Mouse (Mus musculus) B cell, adult 2 months (primary cell): ENCODE measurements at regions not wholly inside any gene's neighbourhood (a gene's known extent, or its start where the extent isn't known, plus 50 kb on each side); places are given as distances from the start of the nearest gene placed in this dataset.

Source experiments
- DNase-seq, 2 experiments: peaks; one replicate each; pipeline ENCODE4 v3.0.0; 2022

DNA sequence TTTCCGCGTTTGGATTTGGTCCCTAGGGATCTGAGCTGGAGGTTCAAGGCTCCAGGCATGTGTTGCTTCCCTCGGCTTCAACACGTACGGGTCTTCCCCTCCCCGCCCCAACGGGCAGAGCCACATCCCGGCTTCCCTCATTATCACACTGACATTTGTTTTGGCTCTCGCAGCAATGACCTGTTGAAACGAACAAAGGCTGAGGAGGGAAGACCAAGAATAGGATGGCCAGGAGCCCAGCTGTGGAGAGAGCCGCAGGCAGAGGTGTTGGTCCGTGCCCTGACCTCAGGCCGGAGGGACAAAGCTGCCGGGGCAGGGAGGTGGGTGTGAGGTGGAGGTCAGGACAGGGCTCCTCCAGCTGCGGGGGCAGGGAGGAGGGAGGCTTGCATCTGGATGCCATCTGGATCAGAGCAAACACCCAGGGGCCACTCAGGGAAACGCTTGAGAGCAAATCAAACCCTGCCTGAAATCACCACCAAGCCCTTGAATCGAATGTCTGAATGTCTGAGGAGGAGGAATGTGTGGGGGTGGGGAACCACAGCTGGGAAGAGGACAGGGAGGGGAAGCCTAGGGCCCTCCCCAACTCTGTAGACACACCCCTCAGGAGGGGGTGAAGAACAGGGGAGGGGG lies 145.6 kb downstream of the Vegfa start:
- no peak for DNase-seq

- no peak for DNase-seq
Measured at GRCm38 (mm10) chr17:45885461-45886336, 146.5 kb downstream of the Vegfa start.

DNA sequence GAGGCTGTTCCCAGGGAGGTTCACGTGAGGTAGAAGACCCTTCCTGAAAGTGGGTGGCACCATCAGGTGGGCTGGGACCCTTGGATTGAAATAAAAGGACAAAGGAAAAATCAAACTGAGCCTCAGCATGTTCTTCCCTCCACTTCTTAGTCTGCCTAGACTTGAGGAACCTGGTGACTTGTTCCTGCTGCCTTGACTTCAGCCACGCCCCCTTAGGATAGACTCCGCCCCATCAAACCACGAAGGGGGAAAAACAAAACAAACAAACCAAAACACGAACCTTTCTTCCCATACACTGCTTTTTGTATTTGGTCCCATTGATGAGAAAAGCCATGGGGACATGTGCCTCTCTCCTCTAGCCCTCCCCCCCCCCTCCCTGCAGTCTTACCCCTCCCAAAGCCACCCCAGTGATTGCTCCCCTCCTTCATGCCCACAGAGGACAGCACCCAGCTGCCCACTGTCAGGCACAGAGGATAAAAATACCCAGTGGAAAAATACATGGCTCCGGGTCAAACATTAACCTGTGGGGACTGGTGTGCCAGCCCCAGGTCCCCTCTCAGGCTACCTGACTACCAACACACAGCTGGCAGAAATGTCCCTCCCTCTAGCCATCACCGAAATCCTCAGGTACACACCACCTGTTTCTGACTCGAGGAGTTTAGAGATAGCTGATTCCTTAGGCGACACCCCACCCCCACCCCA lies 148.0 kb downstream of the Vegfa start:
- DNase-seq = no peak

GRCm38 (mm10) chr17:45882682-45883081 lies 149.0 kb upstream of the 1600014C23Rik start:
- DNase-seq = no peak

DNA sequence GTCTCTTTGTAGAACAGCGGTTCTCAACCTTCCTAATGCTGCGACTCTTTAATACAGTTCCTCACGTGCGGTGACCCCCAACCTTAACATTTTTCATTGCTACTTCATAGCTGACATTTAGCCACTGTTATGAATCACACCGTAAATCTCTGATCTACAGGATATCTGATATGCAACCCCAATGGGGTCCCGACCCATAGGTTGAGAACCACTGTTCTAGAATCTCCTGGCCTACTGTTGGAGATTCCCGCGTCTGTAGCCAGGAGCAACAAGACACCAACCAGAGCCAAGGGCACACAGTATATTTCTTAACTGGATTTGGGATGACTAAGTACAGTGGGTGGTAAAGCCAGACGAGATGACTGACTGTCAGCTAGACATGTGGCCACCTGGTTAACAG lies 147.6 kb upstream of the 1600014C23Rik start:
- DNase-seq = no peak

DNA sequence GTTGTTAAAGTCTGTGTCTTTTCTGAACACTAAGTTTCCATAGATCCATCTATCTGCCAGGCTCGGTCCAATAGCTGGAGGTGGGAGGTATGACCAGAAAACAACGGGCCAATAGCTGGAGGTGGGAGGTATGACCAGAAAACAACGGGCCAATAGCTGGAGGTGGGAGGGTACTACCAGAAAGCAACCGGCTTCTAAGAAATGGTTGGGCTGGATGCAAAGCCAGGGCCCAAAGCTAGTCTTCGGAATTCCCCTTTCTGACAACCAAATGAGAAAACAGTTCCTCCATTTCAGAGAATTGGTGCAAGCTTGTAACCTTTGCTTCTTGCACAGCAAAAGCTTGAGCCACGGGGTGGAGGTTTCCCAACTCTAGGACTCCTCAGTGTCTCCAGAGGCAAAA lies 147.1 kb upstream of the 1600014C23Rik start:
- no peak for DNase-seq

DNA sequence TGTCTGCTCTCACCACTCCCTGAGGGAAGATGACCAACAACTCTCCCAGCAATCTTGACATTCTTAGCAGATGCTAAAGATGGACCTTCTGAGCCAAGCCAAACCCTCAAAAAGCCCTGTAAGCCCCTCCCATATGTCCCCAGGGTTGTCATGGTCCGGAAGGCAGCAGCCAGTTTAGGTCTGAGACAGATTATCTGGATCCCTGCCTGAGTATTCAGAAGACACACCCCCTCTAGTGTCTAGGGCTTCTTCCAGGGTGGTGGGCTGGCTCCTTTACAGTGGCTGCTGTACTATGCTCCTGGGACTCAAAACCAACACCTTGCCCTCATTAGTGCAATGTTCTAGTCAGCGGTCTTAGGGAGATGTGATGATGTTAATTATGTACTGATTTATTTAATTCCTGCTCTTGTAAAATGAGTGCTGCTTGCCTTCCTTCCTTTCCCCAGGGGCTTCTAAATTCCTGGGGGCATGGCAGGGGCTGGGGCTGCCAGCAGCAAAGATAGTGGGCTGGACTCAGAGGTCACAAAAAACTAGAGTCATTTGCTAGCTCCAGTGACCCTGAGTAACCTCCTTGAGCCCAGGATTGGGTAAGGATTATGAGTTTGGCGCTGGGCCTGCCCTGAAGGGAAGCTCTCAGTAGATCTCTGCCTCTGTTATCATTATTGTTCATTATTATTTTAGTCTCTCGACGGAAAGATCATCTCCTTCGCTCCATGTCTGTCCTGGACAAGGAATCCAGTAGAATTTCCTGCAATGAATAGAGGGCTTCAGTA lies 146.0 kb upstream of the 1600014C23Rik start:
- no peak for DNase-seq

DNA sequence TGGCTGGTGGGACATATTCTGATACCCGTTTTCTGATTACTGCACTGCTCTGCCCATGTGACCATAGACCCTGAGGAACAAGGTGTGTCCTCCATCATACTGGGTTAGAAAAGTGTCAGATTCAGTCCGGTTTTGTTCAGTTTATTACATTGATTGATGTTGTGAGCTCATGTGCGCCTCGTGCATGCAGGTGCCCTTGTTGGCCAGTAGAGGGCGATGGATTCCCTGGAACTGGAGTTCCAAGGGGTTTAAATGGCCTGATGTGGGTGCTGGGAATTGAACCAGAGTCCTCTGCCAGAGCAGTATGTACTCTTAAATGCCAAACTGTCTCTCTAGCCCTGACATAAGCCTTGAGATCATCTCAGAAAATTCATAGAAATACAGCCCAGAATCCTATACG lies 144.8 kb upstream of the 1600014C23Rik start:
- DNase-seq = no peak

DNA sequence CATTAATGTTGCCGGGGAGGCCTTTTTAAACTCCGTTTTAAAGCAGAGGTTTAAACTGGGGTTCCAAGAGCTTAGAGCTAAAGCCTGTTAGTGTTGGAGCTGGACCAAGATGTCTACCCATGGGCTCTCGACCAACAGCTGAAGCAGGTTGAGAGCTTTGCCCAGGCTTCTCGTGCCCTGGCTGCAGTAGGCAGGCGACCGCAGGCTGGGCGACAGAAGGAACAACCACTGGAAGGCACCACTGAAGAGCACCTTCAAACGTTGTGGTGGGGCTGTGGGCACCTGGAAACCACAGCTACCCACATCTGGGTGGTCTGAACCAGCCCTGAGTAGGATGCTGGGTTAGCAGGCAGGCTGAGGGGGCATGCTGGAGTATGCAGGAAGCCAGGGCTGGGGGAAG lies 141.7 kb upstream of the 1600014C23Rik start:
- no peak for DNase-seq

DNA sequence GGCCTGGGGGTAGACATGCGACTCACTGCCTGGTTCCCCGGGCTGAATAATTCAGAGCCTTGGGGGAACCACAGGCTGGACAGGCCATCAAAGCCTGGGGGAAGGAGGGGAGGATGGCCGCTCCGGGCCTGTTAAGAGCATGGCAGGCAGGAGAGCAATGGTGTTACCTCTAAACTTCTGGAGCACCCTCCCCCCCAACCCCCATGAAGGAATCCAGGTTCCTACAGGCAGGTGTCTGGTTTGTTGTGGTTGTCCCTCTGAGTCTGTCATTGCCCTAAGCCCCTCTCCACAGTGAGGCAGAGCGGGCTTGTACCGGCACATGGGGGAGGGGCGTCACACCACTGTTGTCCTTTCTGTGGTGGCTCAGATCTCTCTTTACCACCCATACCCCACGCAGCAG lies 140.4 kb upstream of the 1600014C23Rik start:
- DNase-seq = no peak

DNA sequence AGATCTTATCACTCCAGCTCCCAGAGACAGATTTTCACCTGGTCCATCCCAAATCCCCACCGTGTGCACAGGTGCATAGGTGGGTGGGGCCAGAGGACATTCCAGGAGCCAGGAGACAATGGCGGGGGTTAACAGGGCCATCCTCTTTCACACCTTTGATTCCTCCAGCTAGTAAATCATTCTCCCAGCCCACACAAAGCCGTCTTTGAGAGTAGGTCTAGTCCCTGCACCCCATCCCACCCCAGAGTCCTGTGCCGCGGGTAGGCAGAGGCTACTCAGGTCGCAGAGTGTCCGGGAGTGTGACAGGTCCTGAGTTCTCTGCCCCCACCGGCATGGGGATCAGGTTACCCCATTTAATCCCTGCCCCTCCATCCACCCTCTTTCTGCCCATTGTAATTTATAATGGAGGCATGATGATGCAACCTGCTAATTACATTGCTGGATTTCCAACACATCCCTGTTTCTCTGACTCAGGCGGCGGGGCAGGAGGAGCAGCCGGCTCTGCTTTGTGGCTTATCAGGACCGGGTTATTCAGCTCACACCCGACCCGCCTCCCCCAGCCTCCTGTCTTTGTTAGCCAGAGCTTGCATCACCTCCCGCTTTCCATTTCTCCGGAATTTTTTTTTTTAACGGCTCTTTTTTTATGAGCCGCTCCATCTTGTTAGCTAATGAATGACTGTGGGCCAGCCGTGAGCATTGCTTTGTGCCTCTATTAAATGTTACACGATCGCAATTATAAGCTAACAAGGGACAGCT lies 139.7 kb upstream of the 1600014C23Rik start:
- DNase-seq = no peak

DNA sequence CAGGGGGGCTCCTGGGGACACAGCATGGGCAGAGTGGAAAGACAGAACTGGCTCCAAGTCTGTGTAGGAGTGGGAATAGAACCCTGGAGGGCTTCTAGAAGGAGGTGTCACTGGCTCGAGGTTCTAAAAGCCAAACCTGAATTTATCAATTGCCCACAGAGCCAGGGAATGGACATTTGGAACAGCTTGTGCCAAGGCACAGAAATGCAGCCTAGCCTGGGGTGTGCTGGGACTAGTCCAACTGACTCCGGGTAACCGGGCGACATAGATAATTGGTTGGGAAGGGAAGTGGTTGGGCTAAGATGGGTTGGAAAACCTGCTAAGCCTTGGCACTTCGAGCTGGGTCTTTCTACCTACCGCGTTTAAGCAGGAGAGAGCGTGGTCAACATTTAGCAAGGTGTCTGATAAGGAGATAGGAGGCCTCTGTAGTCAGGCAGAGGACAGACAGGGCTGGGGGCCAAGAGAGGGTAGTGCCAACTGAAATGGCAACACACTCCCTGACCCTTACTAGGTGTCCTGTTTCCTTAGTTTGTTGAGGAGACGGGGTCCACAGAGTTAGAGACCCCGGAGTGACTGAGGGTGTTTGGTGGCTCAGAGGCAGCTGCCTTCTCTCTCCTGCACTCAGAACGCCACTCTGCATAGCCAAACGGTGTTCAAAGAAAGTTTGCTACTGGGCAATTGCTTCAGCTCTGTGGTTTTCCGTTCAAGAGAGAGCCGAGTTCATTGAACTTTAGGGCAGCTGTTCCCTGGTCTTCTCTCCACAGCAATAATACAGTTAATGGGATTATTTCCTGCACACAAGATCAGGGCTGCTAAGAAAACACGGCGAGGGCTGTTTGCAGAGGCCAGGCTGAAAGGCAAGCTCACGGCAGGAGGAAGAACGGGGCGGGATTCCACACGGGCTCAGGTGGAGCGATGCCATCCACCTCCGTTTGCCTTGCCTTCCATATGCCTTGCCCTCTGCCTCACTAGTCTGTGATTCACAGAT lies 138.3 kb upstream of the 1600014C23Rik start:
- DNase-seq = no peak

- DNase-seq = no peak
Measured at GRCm38 (mm10) chr17:45871067-45871466, 137.4 kb upstream of the 1600014C23Rik start.

DNA sequence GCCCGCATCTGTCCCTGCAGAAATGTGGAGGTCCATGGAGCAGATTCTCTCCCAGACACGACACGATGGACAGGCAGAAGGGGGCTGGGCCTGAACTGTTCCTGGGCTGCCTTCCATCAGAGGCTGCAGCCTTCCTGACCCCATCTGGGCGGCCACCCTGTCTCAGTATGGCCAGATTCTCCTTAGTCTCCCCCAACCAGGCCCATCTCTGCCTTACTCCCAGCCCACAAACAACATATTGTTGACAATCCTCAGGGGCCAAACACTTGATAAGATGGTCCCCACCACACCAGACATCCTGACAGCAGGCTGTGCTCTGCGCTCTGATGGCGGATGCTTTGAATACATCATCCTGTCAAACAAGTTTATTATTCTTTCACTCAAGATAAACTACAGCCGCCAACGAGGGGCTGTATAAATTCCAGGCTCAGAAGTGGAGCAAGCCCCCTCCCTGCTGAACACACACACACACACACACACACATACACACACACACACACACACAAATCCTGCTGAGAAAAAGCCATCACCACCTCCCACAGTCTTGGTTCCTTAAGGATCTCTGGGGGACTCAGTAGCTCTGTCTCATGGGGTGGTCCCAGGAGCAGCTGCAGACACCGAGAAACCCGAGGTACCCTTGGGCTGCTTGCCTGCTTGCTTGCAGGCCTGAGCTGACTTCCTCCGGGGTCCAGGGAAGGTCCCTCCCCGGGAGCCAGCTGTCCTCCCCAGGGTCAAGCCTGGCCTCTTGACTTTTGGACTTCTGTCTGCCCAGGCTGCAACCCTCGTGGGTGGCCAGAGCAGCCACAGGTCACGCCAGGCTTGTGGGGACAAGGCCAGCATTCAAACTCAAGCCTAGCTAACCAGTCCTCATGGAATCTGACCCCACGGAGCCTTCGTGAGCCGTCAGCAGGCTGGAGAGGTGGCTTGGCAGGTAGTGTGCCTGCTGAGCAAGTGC lies 135.6 kb upstream of the 1600014C23Rik start:
- DNase-seq = no peak

DNA sequence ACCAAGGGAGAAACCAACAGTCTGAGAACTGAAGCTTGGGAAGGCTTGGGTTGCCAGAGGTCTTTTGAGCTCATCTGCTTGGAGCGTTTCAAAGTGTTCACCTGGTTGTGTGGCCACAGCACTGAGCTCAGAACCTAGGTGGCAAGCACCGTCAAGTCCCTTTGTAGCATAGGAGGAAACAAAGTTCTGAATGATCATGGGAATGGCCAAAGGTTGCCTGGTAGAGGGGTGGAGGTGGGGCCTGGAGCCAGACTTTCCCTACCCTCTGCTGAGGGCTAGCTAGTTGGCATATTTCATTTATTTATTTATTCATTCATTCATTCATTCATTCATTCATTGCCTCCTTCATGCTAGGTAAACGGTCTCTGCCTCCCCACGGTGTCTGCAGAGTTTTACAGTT lies 134.9 kb upstream of the 1600014C23Rik start:
- no peak for DNase-seq

DNA sequence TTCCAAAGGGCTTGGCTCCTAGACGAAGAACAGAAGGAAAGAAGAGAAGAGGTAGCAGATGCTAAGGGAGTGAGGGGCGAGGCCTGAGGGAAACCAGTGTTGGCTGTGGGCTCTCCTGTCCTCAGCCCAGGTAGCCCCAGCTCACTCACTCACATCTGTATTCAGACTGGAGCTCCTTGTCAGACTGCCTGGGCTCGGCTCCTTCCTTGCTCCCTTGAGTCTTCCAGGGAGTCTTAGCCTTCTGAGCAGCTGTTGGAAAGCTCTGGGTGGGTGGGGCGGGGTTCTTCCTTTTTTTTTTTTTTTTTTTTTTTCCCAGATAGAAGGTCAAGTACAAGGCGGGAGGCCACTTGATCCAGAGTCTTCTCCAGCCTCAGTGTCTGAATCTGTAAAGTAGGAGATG lies 134.1 kb upstream of the 1600014C23Rik start:
- no peak for DNase-seq

DNA sequence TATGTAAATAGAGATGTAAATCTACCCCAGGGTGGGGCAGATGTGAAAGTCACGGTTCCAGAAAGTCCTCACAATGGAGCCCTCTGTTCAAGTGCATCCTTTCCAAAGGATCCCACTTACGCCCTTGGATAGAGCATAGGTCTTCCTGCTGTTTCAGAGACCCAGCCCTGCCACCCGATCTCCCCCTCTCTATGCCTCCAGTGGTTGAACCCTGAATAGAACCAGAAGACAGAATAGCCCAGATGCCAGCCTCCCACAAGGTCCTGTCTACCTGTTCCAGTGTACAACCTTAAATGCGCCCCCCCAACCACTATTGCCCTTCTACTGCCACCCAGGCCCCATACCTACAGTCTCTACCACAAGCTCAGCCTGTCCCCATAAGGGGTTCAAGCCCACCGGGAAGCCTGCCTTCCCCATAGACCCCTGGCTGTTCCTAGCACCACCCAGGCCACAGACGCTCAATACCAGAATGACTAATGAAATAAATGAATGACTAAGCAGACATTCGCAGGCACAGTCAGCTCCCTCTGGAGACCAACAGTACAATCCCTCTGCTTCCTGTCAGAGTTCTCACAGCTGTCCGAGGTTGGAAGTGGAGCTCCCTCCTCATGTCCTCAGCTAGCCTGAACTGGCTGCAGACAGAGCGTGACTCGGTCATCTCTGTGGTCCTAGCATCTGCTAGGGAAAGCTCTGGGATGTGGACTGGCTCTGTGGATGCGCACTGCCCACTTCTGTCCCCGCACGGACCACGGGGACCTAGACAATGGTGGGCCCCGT lies 133.4 kb upstream of the 1600014C23Rik start:
- DNase-seq = no peak

- no peak for DNase-seq
Measured at GRCm38 (mm10) chr17:45866346-45866745, 132.7 kb upstream of the 1600014C23Rik start.

- no peak for DNase-seq
Measured at GRCm38 (mm10) chr17:45865944-45866343, 132.3 kb upstream of the 1600014C23Rik start.
